Mouse (Mus musculus): ENCODE measurements at regions not wholly inside any gene's neighbourhood (a gene's known extent, or its start where the extent isn't known, plus 50 kb on each side); places are given as distances from the start of the nearest gene placed in this dataset.

- DNase-seq (ENCODE audit: low spot score), result no peak
Observed at GRCm38 (mm10) chr6:50922235-50922634, 268.0 kb upstream of the Npvf start.

GRCm38 (mm10) chr6:50924571-50924970 lies 270.3 kb upstream of the Npvf start:
- DNase-seq (ENCODE audit: low spot score), result no peak

- DNase-seq (ENCODE audit: low spot score), result no peak
Observed at GRCm38 (mm10) chr6:50924998-50925397, 270.8 kb upstream of the Npvf start.

- no peak for DNase-seq (ENCODE audit: low spot score)
Observed at GRCm38 (mm10) chr6:50926313-50926712, 272.1 kb upstream of the Npvf start.

GRCm38 (mm10) chr6:50929503-50929902 lies 275.3 kb upstream of the Npvf start:
- DNase-seq (ENCODE audit: low spot score), result no peak

GRCm38 (mm10) chr6:50933510-50933909 lies 279.3 kb upstream of the Npvf start:
- DNase-seq (ENCODE audit: low spot score), result no peak

GRCm38 (mm10) chr6:50934245-50934644 lies 280.0 kb upstream of the Npvf start:
- no peak for DNase-seq (ENCODE audit: low spot score)

GRCm38 (mm10) chr6:50936306-50936705 lies 282.1 kb upstream of the Npvf start:
- DNase-seq (ENCODE audit: low spot score), result no peak

GRCm38 (mm10) chr6:50937094-50937493 lies 282.9 kb upstream of the Npvf start:
- DNase-seq (ENCODE audit: low spot score), result peak; percentile 62

- peak; percentile 8 for DNase-seq (ENCODE audit: low spot score)
Observed at GRCm38 (mm10) chr6:50938879-50939278, 284.6 kb upstream of the Npvf start.

- DNase-seq (ENCODE audit: low spot score), result no peak
Observed at GRCm38 (mm10) chr6:50939440-50939839, 285.2 kb upstream of the Npvf start.

- no peak for DNase-seq (ENCODE audit: low spot score)
Observed at GRCm38 (mm10) chr6:50940118-50940517, 285.9 kb upstream of the Npvf start.

- DNase-seq (ENCODE audit: low spot score), result no peak
Observed at GRCm38 (mm10) chr6:50940641-50941398, 286.6 kb upstream of the Npvf start.

GRCm38 (mm10) chr6:50942696-50943095 lies 288.5 kb upstream of the Npvf start:
- no peak for DNase-seq (ENCODE audit: low spot score)

GRCm38 (mm10) chr6:50948061-50948460 lies 293.8 kb upstream of the Npvf start:
- DNase-seq (ENCODE audit: low spot score), result no peak

GRCm38 (mm10) chr6:50949361-50949760 lies 295.1 kb upstream of the Npvf start:
- DNase-seq (ENCODE audit: low spot score), result no peak

GRCm38 (mm10) chr6:50949883-50950583 lies 295.8 kb upstream of the Npvf start:
- DNase-seq (ENCODE audit: low spot score), result no peak

- no peak for DNase-seq (ENCODE audit: low spot score)
Observed at GRCm38 (mm10) chr6:50957328-50957900, 303.2 kb upstream of the Npvf start.

GRCm38 (mm10) chr6:50960341-50960740 lies 306.1 kb upstream of the Npvf start:
- no peak for DNase-seq (ENCODE audit: low spot score)

GRCm38 (mm10) chr6:50961592-50961991 lies 307.4 kb upstream of the Npvf start:
- DNase-seq (ENCODE audit: low spot score), result no peak

GRCm38 (mm10) chr6:50968546-50968945 lies 314.3 kb upstream of the Npvf start:
- no peak for DNase-seq (ENCODE audit: low spot score)

- DNase-seq (ENCODE audit: low spot score), result no peak
Observed at GRCm38 (mm10) chr6:50969341-50969740, 315.1 kb upstream of the Npvf start.

GRCm38 (mm10) chr6:50969997-50970396 lies 315.8 kb upstream of the Npvf start:
- no peak for DNase-seq (ENCODE audit: low spot score)
